Mouse (Mus musculus): ENCODE results near the gene H2al1i. TPM values are rescaled to one million over a fixed set of nuclear protein-coding genes. Genes with fewer than 3 reads are reported as not detected.
"Not testable (repeated sequence)": the region's sequence is repeated elsewhere in the genome, so short reads cannot be mapped to it uniquely, and the experiment has no call there.

Gene H2al1i
- polyA plus RNA-seq, 1 experiment from 2014 or later = not detected

DNA sequence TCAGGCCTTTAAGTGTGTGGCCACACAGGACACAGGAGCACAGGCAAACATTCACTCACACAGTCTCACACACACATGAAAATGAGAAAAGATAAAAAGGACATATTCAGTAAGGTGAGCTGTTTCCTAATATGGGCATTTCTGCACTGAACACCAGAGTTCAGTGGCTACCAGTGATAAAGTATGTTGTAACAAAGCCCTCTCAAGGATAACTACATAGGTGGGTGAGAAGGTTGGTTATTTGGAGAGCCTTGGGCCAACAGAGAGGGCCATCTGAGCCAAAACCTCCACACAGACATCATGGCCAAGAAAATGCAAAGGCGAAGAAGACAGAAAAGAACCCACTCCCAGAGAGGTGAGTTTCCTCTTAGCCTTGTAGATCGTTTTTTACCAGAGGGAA is 3.1 kb downstream of the H2al1i start, which contains the start of gene H2al1j:
TSS of gene H2al1j (plus strand) at position 301 of the 400 bp plus-strand sequence.
- H3K4me3 ChIP-seq; H3K4me1 ChIP-seq; H3K27ac ChIP-seq; H3K9me3 ChIP-seq; DNase-seq (ENCODE audit: low spot score); H3K36me3 ChIP-seq; H3K27me3 ChIP-seq (ENCODE audit: insufficient read depth, poor library complexity, severe bottlenecking): not testable (repeated sequence)
- 83% methylated on average over 2 of the region's 2 CpGs for WGBS

DNA sequence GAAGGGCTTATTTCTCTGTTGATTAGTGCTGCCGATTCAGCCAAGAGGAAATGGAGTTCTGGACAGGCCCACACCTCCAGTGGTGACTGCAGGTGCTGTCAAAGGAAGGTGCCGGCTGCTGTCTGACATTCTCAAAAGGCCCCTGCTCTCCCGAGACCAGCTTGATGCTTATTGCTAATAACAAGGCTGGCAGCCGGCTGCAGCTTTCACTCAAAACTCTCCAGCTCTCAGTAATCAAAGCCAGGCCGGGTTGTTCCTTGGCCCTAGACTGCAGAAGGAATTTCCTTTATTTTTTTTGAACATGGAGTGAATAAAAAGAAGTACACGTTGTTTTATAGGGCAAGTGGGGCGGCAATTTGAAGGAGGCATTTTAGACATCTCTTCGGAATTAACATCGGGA is 21.3 kb downstream of the H2al1i start:
- Histone ChIP-seq H3K36me3 (no peaks in the 10 kb centered on the region), H3K27me3 (ENCODE audit: insufficient read depth, poor library complexity, severe bottlenecking) (no peaks in the 10 kb centered on the region; the same call in 1 of the 2 replicates), H3K9me3 (no peaks in the 10 kb centered on the region), H3K4me1 (no peaks in the 10 kb centered on the region), H3K27ac (no peak overlapping the region), H3K4me3 (no peak overlapping the region)
- no peak for DNase-seq (ENCODE audit: low spot score)
- 71% methylated on average over 9 of the region's 9 CpGs for WGBS

DNA sequence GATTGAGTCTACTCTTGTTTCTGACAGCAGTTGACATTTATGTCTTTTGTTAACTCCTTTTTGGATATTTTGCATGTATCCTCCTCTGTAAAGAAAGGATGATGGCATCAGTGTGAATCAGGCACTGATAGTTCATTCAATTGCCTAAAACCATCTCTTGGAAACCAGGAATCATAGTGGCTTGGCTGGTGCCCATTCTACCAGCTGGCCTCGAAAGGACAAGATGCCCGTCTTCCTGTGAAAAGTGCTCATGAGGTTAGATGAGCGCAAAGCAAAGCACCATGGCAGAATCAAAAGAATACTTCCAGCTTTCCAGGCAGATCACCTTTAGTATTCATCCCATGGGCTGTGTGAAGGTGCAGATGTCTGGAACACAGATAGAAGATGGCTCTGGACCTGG is 22.3 kb downstream of the H2al1i start:
- DNase-seq (ENCODE audit: low spot score) = no peak
- Histone ChIP-seq H3K4me3 (no peak overlapping the region), H3K27ac (no peak overlapping the region), H3K9me3 (no peaks in the 10 kb centered on the region), H3K36me3 (no peaks in the 10 kb centered on the region), H3K27me3 (ENCODE audit: insufficient read depth, poor library complexity, severe bottlenecking) (no peaks in the 10 kb centered on the region; the same call in 1 of the 2 replicates), H3K4me1 (no peaks in the 10 kb centered on the region)
- 79% methylated on average over 3 of the region's 3 CpGs for WGBS

DNA sequence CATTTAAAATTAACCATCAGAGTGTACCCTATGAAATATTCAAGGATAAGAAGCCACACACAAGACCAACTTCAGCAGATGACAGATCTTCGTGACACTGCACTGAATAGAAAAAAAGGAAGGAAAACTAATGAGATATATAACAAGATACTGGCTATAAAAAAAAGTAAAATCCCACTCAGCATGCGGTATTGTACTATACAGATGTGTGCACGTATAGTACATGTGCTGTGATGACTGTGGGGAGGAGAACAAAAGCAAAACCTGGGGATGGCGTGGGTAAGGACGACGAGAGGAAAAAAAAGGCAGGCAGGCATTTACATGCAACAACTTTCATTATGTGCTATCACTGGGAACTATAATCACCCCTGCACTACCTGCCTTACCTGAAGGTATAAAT is 36.4 kb downstream of the H2al1i start:
- H3K27me3 ChIP-seq (ENCODE audit: insufficient read depth, poor library complexity, severe bottlenecking) = peaks cover 36% of the 10 kb centered on the region; the same call in 1 of the 2 replicates
- DNase-seq (ENCODE audit: low spot score) = no peak
- H3K36me3 ChIP-seq = no peaks in the 10 kb centered on the region
- no peaks in the 10 kb centered on the region for H3K9me3 ChIP-seq
- H3K4me3 ChIP-seq = no peak overlapping the region
- no peak overlapping the region for H3K27ac ChIP-seq
- H3K4me1 ChIP-seq = no peaks in the 10 kb centered on the region
- 78% methylated on average over 6 of the region's 6 CpGs for WGBS

DNA sequence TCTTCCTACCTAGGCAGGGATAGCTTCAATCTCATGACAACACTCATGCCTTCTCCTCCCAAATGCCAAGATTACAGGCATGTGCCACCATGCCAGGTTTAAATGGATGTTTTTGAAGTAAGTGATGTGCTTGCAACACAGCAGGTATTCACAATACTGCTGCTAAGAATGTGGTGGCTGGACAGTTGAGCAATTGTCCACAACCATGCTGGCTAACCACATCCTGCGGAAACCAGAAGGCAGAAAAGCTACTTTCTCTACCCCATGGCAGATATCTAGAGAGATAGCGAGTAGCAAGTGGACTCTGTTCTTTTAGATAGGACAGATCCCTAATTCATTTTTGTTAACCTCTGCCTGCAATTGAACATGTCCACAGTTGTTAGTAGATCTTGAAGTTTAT is 36.8 kb downstream of the H2al1i start:
- no peak overlapping the region for H3K27ac ChIP-seq
- no peaks in the 10 kb centered on the region for H3K4me1 ChIP-seq
- no peak for DNase-seq (ENCODE audit: low spot score)
- H3K9me3 ChIP-seq = no peaks in the 10 kb centered on the region
- WGBS = 84% methylated on average over 2 of the region's 2 CpGs
- H3K4me3 ChIP-seq = no peak overlapping the region
- peaks cover 35% of the 10 kb centered on the region; the same call in 1 of the 2 replicates for H3K27me3 ChIP-seq (ENCODE audit: insufficient read depth, poor library complexity, severe bottlenecking)
- H3K36me3 ChIP-seq = no peaks in the 10 kb centered on the region

DNA sequence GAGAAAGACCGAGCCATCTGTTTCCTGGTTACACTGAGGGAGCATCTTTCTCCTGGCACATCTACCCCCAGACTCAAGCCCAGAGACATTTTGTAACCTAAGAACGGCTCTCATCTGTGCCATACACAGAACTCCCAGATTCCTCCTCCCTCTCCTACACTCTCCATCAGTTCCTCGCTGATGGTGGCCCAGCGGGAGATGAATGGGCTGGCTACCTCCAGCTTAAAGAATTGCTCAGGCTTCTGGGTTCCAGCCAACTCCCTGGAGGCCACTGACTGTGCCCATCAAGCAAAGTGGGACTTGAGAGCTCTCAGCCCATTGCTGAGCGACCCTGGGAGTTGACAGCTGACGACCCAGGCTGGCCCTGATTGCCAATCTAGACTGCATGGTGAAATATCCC is 39.4 kb downstream of the H2al1i start:
- H3K4me1 ChIP-seq = no peaks in the 10 kb centered on the region
- H3K4me3 ChIP-seq = no peak overlapping the region
- WGBS = 67% methylated on average over 6 of the region's 6 CpGs
- H3K27ac ChIP-seq = no peak overlapping the region
- no peaks in the 10 kb centered on the region for H3K36me3 ChIP-seq
- H3K27me3 ChIP-seq (ENCODE audit: insufficient read depth, poor library complexity, severe bottlenecking) = peaks cover 31% of the 10 kb centered on the region; the same call in 1 of the 2 replicates
- H3K9me3 ChIP-seq = no peaks in the 10 kb centered on the region
- no peak for DNase-seq (ENCODE audit: low spot score)

DNA sequence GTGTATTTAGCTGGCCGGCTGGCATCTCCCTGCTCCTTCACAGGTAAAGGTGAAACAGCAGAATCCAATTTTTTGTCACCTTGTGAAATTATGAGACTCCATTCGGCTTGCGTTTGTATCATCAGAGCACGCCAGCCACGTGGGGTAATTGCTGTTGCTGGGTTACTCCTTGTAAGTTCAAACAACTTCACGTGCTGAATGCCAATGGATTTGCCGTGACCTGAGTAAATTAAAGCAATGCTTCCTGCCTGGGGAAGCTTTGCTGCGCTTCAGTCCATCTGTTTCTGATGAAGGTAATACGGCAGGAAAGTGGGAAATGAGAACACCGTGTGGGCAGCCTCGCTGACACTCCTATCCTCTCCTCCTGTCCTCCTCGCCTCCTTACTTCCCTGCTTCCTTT is 40.7 kb downstream of the H2al1i start:
- WGBS = 73% methylated on average over 12 of the region's 12 CpGs
- no peaks in the 10 kb centered on the region for H3K36me3 ChIP-seq
- peaks cover 20% of the 10 kb centered on the region; the same call in 1 of the 2 replicates for H3K27me3 ChIP-seq (ENCODE audit: insufficient read depth, poor library complexity, severe bottlenecking)
- no peak overlapping the region for H3K27ac ChIP-seq
- DNase-seq (ENCODE audit: low spot score) = no peak
- no peaks in the 10 kb centered on the region for H3K4me1 ChIP-seq
- no peak overlapping the region for H3K4me3 ChIP-seq
- no peaks in the 10 kb centered on the region for H3K9me3 ChIP-seq

Other genes starting within 250 kb of the H2al1i start
- gene H2al1a, start 25.4 kb upstream of the H2al1i start, polyA plus RNA-seq (2016; fragmentation: Nextera tagmentation; extraction: Ambion mirVana) = not detected in 2 replicates
- not detected in 2 replicates for gene H2al1b, start 22.2 kb upstream of the H2al1i start, polyA plus RNA-seq (2016; fragmentation: Nextera tagmentation; extraction: Ambion mirVana)
- gene H2al1c, start 19.0 kb upstream of the H2al1i start, polyA plus RNA-seq (2016; fragmentation: Nextera tagmentation; extraction: Ambion mirVana) = not detected in 2 replicates
- not detected in 2 replicates for gene H2al1d, start 15.8 kb upstream of the H2al1i start, polyA plus RNA-seq (2016; fragmentation: Nextera tagmentation; extraction: Ambion mirVana)
- not detected in 2 replicates for gene H2al1e, start 12.7 kb upstream of the H2al1i start, polyA plus RNA-seq (2016; fragmentation: Nextera tagmentation; extraction: Ambion mirVana)
- gene H2al1f, start 9.5 kb upstream of the H2al1i start, polyA plus RNA-seq (2016; fragmentation: Nextera tagmentation; extraction: Ambion mirVana) = not detected in 2 replicates
- not detected in 2 replicates for gene H2al1g, start 6.4 kb upstream of the H2al1i start, polyA plus RNA-seq (2016; fragmentation: Nextera tagmentation; extraction: Ambion mirVana)
- gene H2al1h, start 3.2 kb upstream of the H2al1i start, polyA plus RNA-seq (2016; fragmentation: Nextera tagmentation; extraction: Ambion mirVana) = not detected in 2 replicates
- gene H2al1j, start 3.2 kb downstream of the H2al1i start, polyA plus RNA-seq (2016; fragmentation: Nextera tagmentation; extraction: Ambion mirVana) = not detected in 2 replicates

Measured in heart, embryonic 10.5 days (tissue).